Mouse (Mus musculus): ENCODE data around the gene Stk25. TPM values are rescaled to one million over a fixed set of nuclear protein-coding genes. Genes with fewer than 3 reads are reported as not detected.
"Not testable (repeated sequence)": the region's sequence is repeated elsewhere in the genome, so short reads cannot be mapped to it uniquely, and the experiment has no call there.

Stk25 gene
- 42.7 and 48.1 TPM in 2 replicates for polyA plus RNA-seq (2015; fragmentation: Nextera tagmentation; extraction: Ambion mirVana)

- not testable (repeated sequence) for H3K9ac ChIP-seq (ENCODE audit: low read depth, low read length); ATAC-seq (ENCODE audit: low read depth)
Observed at GRCm38 (mm10) chr1:93658559-93658958, at the start of gene Stk25. Gene Stk25, minus strand, starts transcription at chr1:93658659.

GRCm38 (mm10) chr1:93705389-93705788, 46.9 kb upstream of the Stk25 start:
- Histone ChIP-seq H3K27me3 (ENCODE audit: control insufficient read depth, insufficient read depth, low read depth, low read length) (no peaks in the 10 kb centered on the region), H3K4me2 (ENCODE audit: low read depth, low read length) (no peak overlapping the region), H3K4me1 (ENCODE audit: control insufficient read depth, low read depth, low read length) (no peaks in the 10 kb centered on the region), H3K9ac (ENCODE audit: low read depth, low read length) (no peak overlapping the region), H3K9me3 (replicated peaks; ENCODE audit: control insufficient read depth, low read length) (no peaks in the 10 kb centered on the region), H3K4me3 (ENCODE audit: low read depth, low read length) (no peak overlapping the region), H3K36me3 (ENCODE audit: control insufficient read depth, insufficient read depth) (no peaks in the 10 kb centered on the region), H3K27ac (ENCODE audit: low read length) (no peak overlapping the region)
- 60% methylated on average over 3 of the region's 3 CpGs for WGBS (ENCODE audit: insufficient replicate concordance)
- no peak for ATAC-seq (ENCODE audit: low read depth)

More at GRCm38 (mm10) chr1:93658559-93658958, at the start of gene Stk25:
- not testable (repeated sequence) for H3K4me3 ChIP-seq (ENCODE audit: low read depth, low read length); H3K36me3 ChIP-seq (ENCODE audit: control insufficient read depth, insufficient read depth); H3K4me2 ChIP-seq (ENCODE audit: low read depth, low read length); H3K4me1 ChIP-seq (ENCODE audit: control insufficient read depth, low read depth, low read length); H3K9me3 ChIP-seq (replicated peaks; ENCODE audit: control insufficient read depth, low read length); H3K27me3 ChIP-seq (ENCODE audit: control insufficient read depth, insufficient read depth, low read depth, low read length); H3K27ac ChIP-seq (ENCODE audit: low read length)

GRCm38 (mm10) chr1:93704341-93704740, 45.9 kb upstream of the Stk25 start:
- H3K27ac ChIP-seq (ENCODE audit: low read length): no peak overlapping the region
- H3K4me3 ChIP-seq (ENCODE audit: low read depth, low read length): no peak overlapping the region
- H3K4me2 ChIP-seq (ENCODE audit: low read depth, low read length): no peak overlapping the region
- no peaks in the 10 kb centered on the region for H3K36me3 ChIP-seq (ENCODE audit: control insufficient read depth, insufficient read depth)
- ATAC-seq (ENCODE audit: low read depth): no peak
- no peaks in the 10 kb centered on the region for H3K27me3 ChIP-seq (ENCODE audit: control insufficient read depth, insufficient read depth, low read depth, low read length)
- no peak overlapping the region for H3K9ac ChIP-seq (ENCODE audit: low read depth, low read length)
- H3K9me3 ChIP-seq (replicated peaks; ENCODE audit: control insufficient read depth, low read length): no peaks in the 10 kb centered on the region
- WGBS (ENCODE audit: insufficient replicate concordance): 82% methylated on average over 9 of the region's 9 CpGs
- no peaks in the 10 kb centered on the region for H3K4me1 ChIP-seq (ENCODE audit: control insufficient read depth, low read depth, low read length)

GRCm38 (mm10) chr1:93703472-93704048, 45.1 kb upstream of the Stk25 start:
- H3K4me2 ChIP-seq (ENCODE audit: low read depth, low read length): no peak overlapping the region
- no peak for ATAC-seq (ENCODE audit: low read depth)
- H3K27ac ChIP-seq (ENCODE audit: low read length): no peak overlapping the region
- WGBS (ENCODE audit: insufficient replicate concordance): 75% methylated on average over 10 of the region's 10 CpGs
- H3K4me1 ChIP-seq (ENCODE audit: control insufficient read depth, low read depth, low read length): no peaks in the 10 kb centered on the region
- no peaks in the 10 kb centered on the region for H3K36me3 ChIP-seq (ENCODE audit: control insufficient read depth, insufficient read depth)
- no peak overlapping the region for H3K4me3 ChIP-seq (ENCODE audit: low read depth, low read length)
- no peaks in the 10 kb centered on the region for H3K27me3 ChIP-seq (ENCODE audit: control insufficient read depth, insufficient read depth, low read depth, low read length)
- no peak overlapping the region for H3K9ac ChIP-seq (ENCODE audit: low read depth, low read length)
- no peaks in the 10 kb centered on the region for H3K9me3 ChIP-seq (replicated peaks; ENCODE audit: control insufficient read depth, low read length)

- 46% methylated on average over 1 of the region's 1 CpGs for WGBS (ENCODE audit: insufficient replicate concordance)
- H3K27ac ChIP-seq (ENCODE audit: low read length): no peak overlapping the region
Observed at GRCm38 (mm10) chr1:93702106-93702505, 43.6 kb upstream of the Stk25 start.

GRCm38 (mm10) chr1:93699159-93699558, 40.7 kb upstream of the Stk25 start:
- Histone ChIP-seq H3K9me3 (replicated peaks; ENCODE audit: control insufficient read depth, low read length) (no peaks in the 10 kb centered on the region), H3K4me3 (ENCODE audit: low read depth, low read length) (no peak overlapping the region), H3K27me3 (ENCODE audit: control insufficient read depth, insufficient read depth, low read depth, low read length) (no peaks in the 10 kb centered on the region), H3K9ac (ENCODE audit: low read depth, low read length) (no peak overlapping the region), H3K4me2 (ENCODE audit: low read depth, low read length) (no peak overlapping the region), H3K4me1 (ENCODE audit: control insufficient read depth, low read depth, low read length) (no peaks in the 10 kb centered on the region), H3K27ac (ENCODE audit: low read length) (no peak overlapping the region), H3K36me3 (ENCODE audit: control insufficient read depth, insufficient read depth) (no peaks in the 10 kb centered on the region)
- WGBS (ENCODE audit: insufficient replicate concordance): 59% methylated on average over 4 of the region's 4 CpGs
- no peak for ATAC-seq (ENCODE audit: low read depth)

More at GRCm38 (mm10) chr1:93702106-93702505, 43.6 kb upstream of the Stk25 start:
- no peaks in the 10 kb centered on the region for H3K27me3 ChIP-seq (ENCODE audit: control insufficient read depth, insufficient read depth, low read depth, low read length)
- H3K36me3 ChIP-seq (ENCODE audit: control insufficient read depth, insufficient read depth): no peaks in the 10 kb centered on the region
- no peak overlapping the region for H3K4me2 ChIP-seq (ENCODE audit: low read depth, low read length)
- H3K9me3 ChIP-seq (replicated peaks; ENCODE audit: control insufficient read depth, low read length): no peaks in the 10 kb centered on the region
- no peak overlapping the region for H3K9ac ChIP-seq (ENCODE audit: low read depth, low read length)
- no peaks in the 10 kb centered on the region for H3K4me1 ChIP-seq (ENCODE audit: control insufficient read depth, low read depth, low read length)
- no peak overlapping the region for H3K4me3 ChIP-seq (ENCODE audit: low read depth, low read length)
- no peak for ATAC-seq (ENCODE audit: low read depth)

GRCm38 (mm10) chr1:93697317-93697716, 38.9 kb upstream of the Stk25 start:
- Histone ChIP-seq H3K4me1 (ENCODE audit: control insufficient read depth, low read depth, low read length) (no peaks in the 10 kb centered on the region; the same call in 1 of the 2 replicates), H3K9ac (ENCODE audit: low read depth, low read length) (no peak overlapping the region), H3K36me3 (ENCODE audit: control insufficient read depth, insufficient read depth) (no peaks in the 10 kb centered on the region), H3K27ac (ENCODE audit: low read length) (no peak overlapping the region), H3K9me3 (replicated peaks; ENCODE audit: control insufficient read depth, low read length) (no peaks in the 10 kb centered on the region), H3K27me3 (ENCODE audit: control insufficient read depth, insufficient read depth, low read depth, low read length) (no peaks in the 10 kb centered on the region), H3K4me3 (ENCODE audit: low read depth, low read length) (no peak overlapping the region), H3K4me2 (ENCODE audit: low read depth, low read length) (no peak overlapping the region)
- ATAC-seq (ENCODE audit: low read depth): no peak
- 34% methylated on average over 3 of the region's 3 CpGs for WGBS (ENCODE audit: insufficient replicate concordance)

- Histone ChIP-seq H3K36me3 (ENCODE audit: control insufficient read depth, insufficient read depth) (no peaks in the 10 kb centered on the region), H3K9me3 (replicated peaks; ENCODE audit: control insufficient read depth, low read length) (no peaks in the 10 kb centered on the region), H3K4me1 (ENCODE audit: control insufficient read depth, low read depth, low read length) (no peaks in the 10 kb centered on the region; the same call in 1 of the 2 replicates), H3K4me2 (ENCODE audit: low read depth, low read length) (no peak overlapping the region), H3K4me3 (ENCODE audit: low read depth, low read length) (no peak overlapping the region), H3K27me3 (ENCODE audit: control insufficient read depth, insufficient read depth, low read depth, low read length) (no peaks in the 10 kb centered on the region), H3K9ac (ENCODE audit: low read depth, low read length) (no peak overlapping the region), H3K27ac (ENCODE audit: low read length) (peak overlapping the region; percentile 17; the same call in 1 of the 2 replicates)
- 57% methylated on average over 6 of the region's 6 CpGs for WGBS (ENCODE audit: insufficient replicate concordance)
- ATAC-seq (ENCODE audit: low read depth): peak; percentile 28; the same call in 1 of the 2 replicates
Observed at GRCm38 (mm10) chr1:93694966-93695365, 36.5 kb upstream of the Stk25 start.

- WGBS (ENCODE audit: insufficient replicate concordance): 76% methylated on average over 10 of the region's 10 CpGs
- Histone ChIP-seq H3K9me3 (replicated peaks; ENCODE audit: control insufficient read depth, low read length) (no peaks in the 10 kb centered on the region), H3K4me2 (ENCODE audit: low read depth, low read length) (no peak overlapping the region), H3K27me3 (ENCODE audit: control insufficient read depth, insufficient read depth, low read depth, low read length) (no peaks in the 10 kb centered on the region), H3K36me3 (ENCODE audit: control insufficient read depth, insufficient read depth) (no peaks in the 10 kb centered on the region), H3K9ac (ENCODE audit: low read depth, low read length) (no peak overlapping the region), H3K4me3 (ENCODE audit: low read depth, low read length) (no peak overlapping the region), H3K27ac (ENCODE audit: low read length) (no peak overlapping the region), H3K4me1 (ENCODE audit: control insufficient read depth, low read depth, low read length) (no peaks in the 10 kb centered on the region; the same call in 1 of the 2 replicates)
- ATAC-seq (ENCODE audit: low read depth): peak; percentile 26; the same call in 1 of the 2 replicates
Observed at GRCm38 (mm10) chr1:93693943-93694342, 35.5 kb upstream of the Stk25 start.
